In the genomic region with DNA sequence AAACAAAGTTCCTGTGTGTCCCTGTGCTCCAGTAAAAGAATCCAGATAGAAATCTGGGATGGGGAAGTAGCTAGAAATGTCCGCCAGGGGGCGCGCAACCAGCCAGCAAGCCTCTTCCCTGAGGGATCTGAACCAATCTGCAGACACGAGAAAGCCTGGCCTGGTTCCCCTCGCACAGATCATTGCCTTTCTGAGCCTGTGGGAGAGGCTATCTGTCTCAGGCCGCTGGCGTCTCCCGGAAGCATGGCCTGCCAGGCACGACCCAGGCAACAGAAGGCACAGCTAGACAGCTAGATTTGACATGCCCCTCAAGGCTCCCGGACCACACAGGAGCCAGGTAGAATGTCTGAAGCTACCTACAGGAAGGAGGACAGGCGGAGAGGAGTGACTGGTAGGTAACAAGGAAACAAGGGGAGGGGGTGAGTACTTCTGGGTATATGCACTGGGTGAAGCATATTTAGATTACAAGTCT, we compare ENCODE assay signal across 8 mouse cellular contexts. TPM values are rescaled to one million over a fixed set of nuclear protein-coding genes. Genes with fewer than 3 reads are reported as not detected.
A peak's percentile ranks its signal among the peaks of the same experiment; 100 is the strongest.
DNase-seq lines count a peak whose midpoint lies in the region; ATAC-seq lines count a peak whose summit lies in the region.

A gene (plus strand): TSS at position 130 of the 472 bp plus-strand sequence.

- 10% methylated on average over 11 of the region's 11 CpGs for WGBS in embryonic facial prominence, embryonic 13.5 days
- 16% methylated on average over 11 of the region's 11 CpGs for WGBS in limb, embryonic 12.5 days
- 13% methylated on average over 11 of the region's 11 CpGs for WGBS in midbrain, embryonic 14.5 days

- H3K36me3 ChIP-seq in embryonic facial prominence, embryonic 13.5 days, result no peaks in the 10 kb centered on the region
- no peaks in the 10 kb centered on the region for H3K36me3 ChIP-seq in limb, embryonic 12.5 days
- no peaks in the 10 kb centered on the region for H3K36me3 ChIP-seq in midbrain, embryonic 14.5 days (ENCODE audit: control insufficient read depth, insufficient read depth, low read length)

- no peaks in the 10 kb centered on the region for H3K9me3 ChIP-seq in embryonic facial prominence, embryonic 13.5 days
- no peaks in the 10 kb centered on the region for H3K9me3 ChIP-seq in limb, embryonic 12.5 days
- H3K9me3 ChIP-seq in midbrain, embryonic 14.5 days (ENCODE audit: control insufficient read depth, low read length), result no peaks in the 10 kb centered on the region

- H3K9ac ChIP-seq in embryonic facial prominence, embryonic 13.5 days, result peak within 1 kb of the TSS; percentile 23; the same call in 1 of the 2 replicates
- H3K9ac ChIP-seq in limb, embryonic 12.5 days (replicated peaks), result no peak within 1 kb of the TSS
- H3K9ac ChIP-seq in midbrain, embryonic 14.5 days (replicated peaks; ENCODE audit: low read length), result peak within 1 kb of the TSS; percentile 26; the same call in 1 of the 2 replicates

- H3K4me3 ChIP-seq in embryonic facial prominence, embryonic 13.5 days, result no peak within 1 kb of the TSS
- no peak within 1 kb of the TSS for H3K4me3 ChIP-seq in limb, embryonic 12.5 days (replicated peaks)
- no peak within 1 kb of the TSS for H3K4me3 ChIP-seq in midbrain, embryonic 14.5 days (replicated peaks; ENCODE audit: low read depth, low read length)

- H3K27ac ChIP-seq in embryonic facial prominence, embryonic 13.5 days, result no peak within 1 kb of the TSS
- no peak within 1 kb of the TSS for H3K27ac ChIP-seq in limb, embryonic 12.5 days
- H3K27ac ChIP-seq in midbrain, embryonic 14.5 days (replicated peaks; ENCODE audit: low read depth, low read length), result peak within 1 kb of the TSS; percentile 70; the same call in 1 of the 2 replicates

- H3K27me3 ChIP-seq in embryonic facial prominence, embryonic 13.5 days, result peaks cover 6% of the 10 kb centered on the region; the same call in 1 of the 2 replicates
- 0 out of 2 replicates have a peak, but pooled peaks cover 3% of the 10 kb centered on the region for H3K27me3 ChIP-seq in limb, embryonic 12.5 days
- H3K27me3 ChIP-seq in midbrain, embryonic 14.5 days (ENCODE audit: control insufficient read depth, insufficient read depth, low read length), result no peaks in the 10 kb centered on the region

- H3K4me1 ChIP-seq in embryonic facial prominence, embryonic 13.5 days, result peaks cover 3% of the 10 kb centered on the region; the same call in 1 of the 2 replicates
- peaks cover 7% of the 10 kb centered on the region; the same call in 1 of the 2 replicates for H3K4me1 ChIP-seq in limb, embryonic 12.5 days (replicated peaks)
- no peaks in the 10 kb centered on the region for H3K4me1 ChIP-seq in midbrain, embryonic 14.5 days (ENCODE audit: control insufficient read depth, insufficient read depth, low read length)

- H3K4me2 ChIP-seq in embryonic facial prominence, embryonic 13.5 days, result peak within 1 kb of the TSS; percentile 51
- H3K4me2 ChIP-seq in limb, embryonic 12.5 days, result peak within 1 kb of the TSS; percentile 33; the same call in 1 of the 2 replicates
- H3K4me2 ChIP-seq in midbrain, embryonic 14.5 days (ENCODE audit: low read length), result peak within 1 kb of the TSS; percentile 29; the same call in 1 of the 2 replicates

- ATAC-seq in embryonic facial prominence, embryonic 13.5 days (ENCODE audit: insufficient number of reproducible peaks, insufficient read depth, low FRiP score, low TSS enrichment, low read depth), result peak; percentile 56; the same call in 1 of the 2 replicates
- peak; percentile 72 for ATAC-seq in limb, embryonic 12.5 days (ENCODE audit: insufficient number of reproducible peaks, insufficient read depth, low FRiP score, low TSS enrichment, low read depth)
- ATAC-seq in midbrain, embryonic 14.5 days (ENCODE audit: low FRiP score, low TSS enrichment), result peak; percentile 58; the same call in 1 of the 2 replicates

- DNase-seq in A20 (ENCODE audit: low read depth, low spot score), result peak; percentile 70
- DNase-seq in adrenal gland, postnatal 4 days (ENCODE audit: low spot score in 2 of 2), result peak; percentile 61 to 67
- DNase-seq in heart, adult 8-10 months (ENCODE audit: low spot score), result peak; percentile 63
- peak; percentile 82 to 88 for DNase-seq in kidney, adult 8-10 months
- peak; percentile 92 for DNase-seq in midbrain, embryonic 14.5 days
- DNase-seq in spleen, postnatal 10 days (ENCODE audit: low spot score in 2 of 2), result peak; percentile 45 to 75

RNA-seq across cellular contexts. Expression of the gene that starts here (rescaled TPM):
- total RNA-seq in adrenal gland, postnatal 4 days (2021), result 10 to 100 TPM; 52.6 to 57.4 TPM
- 118 and 123 TPM in 2 replicates for polyA plus RNA-seq in embryonic facial prominence, embryonic 13.5 days (2015; fragmentation: Nextera tagmentation; extraction: Ambion mirVana)
- total RNA-seq in heart, adult 8-10 months (2022), result 10 to 100 TPM; 40.3 to 52.7 (median 40.4) TPM
- polyA plus RNA-seq in limb, embryonic 12.5 days (2016; fragmentation: Nextera tagmentation; extraction: Ambion mirVana), result 134 and 135 TPM in 2 replicates
- polyA plus RNA-seq in midbrain, embryonic 14.5 days (2014; fragmentation: Nextera tagmentation; extraction: Ambion mirVana), result 157 and 187 TPM in 2 replicates
